Mouse (Mus musculus): ENCODE measurements around the gene Pitpnm2. TPM values are rescaled to one million over a fixed set of nuclear protein-coding genes. Genes with fewer than 3 reads are reported as not detected.

The Pitpnm2 gene
- polyA plus RNA-seq, 1 experiment from 2014 or later, result 4.8 TPM

DNA sequence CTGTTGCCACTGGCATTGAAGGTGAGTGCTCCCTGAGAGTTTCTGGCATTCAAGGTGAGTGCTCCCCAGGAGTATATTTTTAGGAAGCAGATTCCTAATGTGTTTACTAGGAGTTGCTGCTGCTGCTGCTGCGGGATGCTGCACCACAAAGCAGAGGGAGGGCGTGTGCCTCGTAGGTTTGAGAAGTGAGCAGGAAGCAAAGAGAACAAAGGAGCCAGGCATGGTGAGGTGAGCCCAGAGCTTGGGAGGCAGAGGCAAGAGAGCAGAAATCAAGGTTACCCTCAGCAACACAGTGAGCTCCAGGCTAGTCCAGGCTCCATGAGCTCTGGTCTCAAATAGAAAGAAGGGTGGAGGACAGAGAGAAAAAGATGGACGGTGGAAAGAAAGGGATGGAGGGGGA lies 13.7 kb upstream of the Pitpnm2 start:
- WGBS, result 83% methylated on average over 4 of the region's 4 CpGs
- Histone ChIP-seq H3K4me1 (no peaks in the 10 kb centered on the region), H3K9ac (no peak overlapping the region), H3K27ac (no peak overlapping the region), H3K27me3 (no peaks in the 10 kb centered on the region), H3K36me3 (peaks cover 44% of the 10 kb centered on the region), H3K4me2 (no peak overlapping the region), H3K9me3 (no peaks in the 10 kb centered on the region), H3K4me3 (no peak overlapping the region)
- no peak for ATAC-seq (ENCODE audit: insufficient number of reproducible peaks, low FRiP score, low TSS enrichment, low read depth)

DNA sequence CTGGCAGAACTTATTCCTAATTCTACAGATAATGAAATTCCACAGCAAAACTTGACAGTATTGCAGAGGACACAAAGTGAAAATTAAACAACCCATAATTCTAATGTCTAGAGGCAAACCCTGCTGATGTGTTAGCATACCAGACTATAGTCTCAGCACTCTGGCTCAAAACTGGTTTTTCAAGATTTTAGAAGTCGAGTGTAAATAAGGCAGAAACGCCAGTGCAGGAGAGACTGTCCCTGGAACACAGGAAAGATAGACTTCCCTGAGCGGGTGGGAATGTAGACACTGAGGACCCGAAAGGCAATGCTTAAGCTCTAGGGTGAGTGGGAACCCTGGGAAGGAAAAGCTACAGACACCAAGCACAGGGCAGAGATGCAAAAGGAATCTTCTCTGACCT lies 12.5 kb upstream of the Pitpnm2 start:
- Histone ChIP-seq H3K27me3 (no peaks in the 10 kb centered on the region), H3K4me2 (no peak overlapping the region), H3K4me3 (no peak overlapping the region), H3K9ac (no peak overlapping the region), H3K9me3 (no peaks in the 10 kb centered on the region), H3K27ac (0 out of 2 replicates have a peak overlapping the region, but pooled peaks have one; percentile 29), H3K36me3 (peaks cover 55% of the 10 kb centered on the region), H3K4me1 (no peaks in the 10 kb centered on the region)
- 77% methylated on average over 4 of the region's 4 CpGs for WGBS
- ATAC-seq (ENCODE audit: insufficient number of reproducible peaks, low FRiP score, low TSS enrichment, low read depth), result no peak

DNA sequence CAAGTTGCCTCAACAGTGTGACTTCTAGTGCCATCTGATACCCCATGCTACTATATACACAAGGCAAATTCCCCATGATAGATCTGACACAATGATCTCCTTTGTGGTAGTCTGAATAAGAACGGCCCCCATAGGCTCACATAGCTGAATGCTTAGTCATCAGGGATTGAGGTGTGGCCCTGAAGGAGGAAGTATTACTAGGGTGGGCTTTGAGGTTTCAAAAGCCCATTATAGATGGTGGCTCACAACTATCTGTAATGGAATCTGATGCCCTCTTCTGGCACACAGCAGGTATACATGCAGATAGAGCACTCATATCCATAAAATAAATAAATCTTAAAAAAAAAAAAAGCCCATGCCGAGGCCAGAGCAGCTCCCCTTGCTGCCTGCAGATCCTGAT lies 9.6 kb upstream of the Pitpnm2 start:
- Histone ChIP-seq H3K4me1 (no peaks in the 10 kb centered on the region), H3K27me3 (no peaks in the 10 kb centered on the region), H3K9me3 (no peaks in the 10 kb centered on the region), H3K4me2 (no peak overlapping the region), H3K4me3 (no peak overlapping the region), H3K27ac (no peak overlapping the region), H3K36me3 (peaks cover 56% of the 10 kb centered on the region), H3K9ac (no peak overlapping the region)
- WGBS, result 53% methylated on average over 2 of the region's 2 CpGs
- no peak for ATAC-seq (ENCODE audit: insufficient number of reproducible peaks, low FRiP score, low TSS enrichment, low read depth)

DNA sequence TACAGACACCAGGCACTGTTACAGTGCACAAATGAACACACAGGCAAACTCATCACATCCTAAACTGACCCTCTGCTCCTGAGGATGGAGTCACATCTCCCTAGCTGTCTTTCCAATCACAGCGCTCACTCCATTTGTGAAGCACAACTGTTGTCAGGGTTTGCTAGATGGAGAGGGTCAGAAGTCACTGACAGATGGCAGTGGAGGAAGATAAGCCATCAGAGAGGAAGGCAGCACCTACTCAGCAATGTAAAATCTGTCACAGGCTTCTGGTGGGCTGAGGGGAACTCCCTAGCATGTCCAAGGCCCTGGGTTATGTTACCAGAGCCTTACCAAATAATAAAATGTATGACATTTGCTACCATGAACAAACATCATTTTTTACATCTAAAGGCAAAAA lies 8.5 kb upstream of the Pitpnm2 start:
- H3K4me2 ChIP-seq, result no peak overlapping the region
- no peaks in the 10 kb centered on the region for H3K27me3 ChIP-seq
- peaks cover 63% of the 10 kb centered on the region for H3K36me3 ChIP-seq
- no peak for ATAC-seq (ENCODE audit: insufficient number of reproducible peaks, low FRiP score, low TSS enrichment, low read depth)
- no peaks in the 10 kb centered on the region for H3K9me3 ChIP-seq
- WGBS, result 97% methylated on average over 1 of the region's 1 CpGs
- no peaks in the 10 kb centered on the region for H3K4me1 ChIP-seq
- H3K9ac ChIP-seq, result no peak overlapping the region
- H3K4me3 ChIP-seq, result no peak overlapping the region
- no peak overlapping the region for H3K27ac ChIP-seq

DNA sequence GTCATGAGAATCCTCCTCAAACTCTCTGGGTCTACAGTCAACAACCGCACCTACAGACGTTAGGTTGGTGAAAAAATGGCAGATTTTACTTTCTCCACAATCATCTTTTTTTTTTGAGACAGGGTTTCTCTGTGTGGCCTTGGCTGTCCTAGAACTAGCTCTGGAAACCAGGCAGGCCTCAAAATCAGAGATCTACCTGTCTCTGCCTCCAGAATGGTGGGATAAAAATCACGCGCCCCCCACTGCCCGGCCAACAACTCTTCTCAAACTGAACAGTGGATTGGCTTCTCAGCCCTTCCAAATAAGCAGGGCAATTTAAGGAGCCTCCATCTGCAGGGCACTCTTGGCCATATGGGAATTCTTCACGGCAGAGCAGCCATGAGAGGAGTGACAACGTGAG lies 5.6 kb upstream of the Pitpnm2 start:
- H3K27me3 ChIP-seq, result no peaks in the 10 kb centered on the region
- H3K4me2 ChIP-seq, result no peak overlapping the region
- peaks cover 47% of the 10 kb centered on the region for H3K36me3 ChIP-seq
- no peak overlapping the region for H3K27ac ChIP-seq
- peaks cover 5% of the 10 kb centered on the region for H3K4me1 ChIP-seq
- no peaks in the 10 kb centered on the region for H3K9me3 ChIP-seq
- WGBS, result 92% methylated on average over 7 of the region's 7 CpGs
- H3K9ac ChIP-seq, result no peak overlapping the region
- no peak overlapping the region for H3K4me3 ChIP-seq
- ATAC-seq (ENCODE audit: insufficient number of reproducible peaks, low FRiP score, low TSS enrichment, low read depth), result no peak

DNA sequence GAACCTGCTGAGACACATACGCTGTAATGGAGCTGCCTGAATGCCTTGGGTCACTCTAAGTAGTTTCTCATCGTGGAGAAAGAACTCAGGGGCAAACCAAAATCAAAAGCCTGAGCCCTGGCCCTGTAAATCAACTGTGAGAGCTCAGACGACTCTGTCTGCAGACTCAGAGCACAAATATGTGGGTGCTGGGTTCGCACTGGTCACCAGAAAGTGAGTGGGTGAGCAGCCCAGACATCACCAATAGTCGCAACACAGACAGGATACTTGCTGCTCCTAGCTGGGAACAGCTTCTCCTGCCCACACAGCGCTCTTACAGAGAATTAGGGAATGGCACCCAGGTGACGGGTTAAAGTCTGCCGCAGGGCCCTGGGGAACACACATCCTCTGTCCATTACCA lies 4.0 kb upstream of the Pitpnm2 start:
- no peak overlapping the region for H3K4me2 ChIP-seq
- H3K4me3 ChIP-seq, result no peak overlapping the region
- H3K9me3 ChIP-seq, result no peaks in the 10 kb centered on the region
- H3K27me3 ChIP-seq, result no peaks in the 10 kb centered on the region
- ATAC-seq (ENCODE audit: insufficient number of reproducible peaks, low FRiP score, low TSS enrichment, low read depth), result no peak
- no peak overlapping the region for H3K9ac ChIP-seq
- H3K36me3 ChIP-seq, result peaks cover 33% of the 10 kb centered on the region
- peaks cover 12% of the 10 kb centered on the region for H3K4me1 ChIP-seq
- no peak overlapping the region for H3K27ac ChIP-seq
- 85% methylated on average over 8 of the region's 8 CpGs for WGBS

DNA sequence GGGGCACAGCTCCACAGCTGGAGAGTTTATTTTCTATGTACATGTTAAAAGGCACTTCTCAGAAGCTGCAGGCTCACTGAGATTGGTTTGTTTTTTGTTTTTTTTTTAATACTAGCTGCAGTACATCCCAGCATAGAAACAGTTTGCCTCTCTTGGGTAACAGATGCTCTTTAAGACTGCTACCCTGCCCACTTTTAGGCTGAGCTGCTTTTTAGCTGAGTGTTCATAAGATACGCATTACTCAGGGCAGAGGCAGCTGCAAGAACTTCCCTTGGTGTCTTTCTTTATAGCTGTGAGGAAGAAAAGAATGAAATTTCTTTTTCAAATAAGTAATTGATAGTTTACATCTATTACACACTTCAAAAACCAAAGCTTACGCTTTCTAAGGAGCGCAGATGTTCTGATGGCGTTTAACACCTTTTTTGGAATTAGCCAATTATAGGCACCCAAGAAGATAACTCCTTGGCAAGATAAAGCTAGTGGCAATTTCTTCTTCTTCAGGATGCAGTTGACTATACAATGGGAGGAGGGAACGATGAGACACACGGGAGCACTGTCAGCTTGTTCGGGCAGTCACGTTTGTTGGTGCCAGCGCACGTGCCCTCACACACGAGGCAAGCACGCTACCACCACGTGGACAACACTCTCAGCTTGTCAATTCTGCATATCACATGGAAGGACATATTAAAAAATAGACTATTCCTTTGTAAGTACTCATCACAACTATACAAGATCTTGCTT lies 3.2 kb upstream of the Pitpnm2 start:
- H3K4me2 ChIP-seq, result no peak overlapping the region
- peaks cover 25% of the 10 kb centered on the region for H3K36me3 ChIP-seq
- 92% methylated on average over 13 of the region's 13 CpGs for WGBS
- H3K9me3 ChIP-seq, result no peaks in the 10 kb centered on the region
- no peak for ATAC-seq (ENCODE audit: insufficient number of reproducible peaks, low FRiP score, low TSS enrichment, low read depth)
- H3K27ac ChIP-seq, result no peak overlapping the region
- H3K27me3 ChIP-seq, result no peaks in the 10 kb centered on the region
- H3K4me1 ChIP-seq, result peaks cover 20% of the 10 kb centered on the region
- no peak overlapping the region for H3K9ac ChIP-seq
- no peak overlapping the region for H3K4me3 ChIP-seq

DNA sequence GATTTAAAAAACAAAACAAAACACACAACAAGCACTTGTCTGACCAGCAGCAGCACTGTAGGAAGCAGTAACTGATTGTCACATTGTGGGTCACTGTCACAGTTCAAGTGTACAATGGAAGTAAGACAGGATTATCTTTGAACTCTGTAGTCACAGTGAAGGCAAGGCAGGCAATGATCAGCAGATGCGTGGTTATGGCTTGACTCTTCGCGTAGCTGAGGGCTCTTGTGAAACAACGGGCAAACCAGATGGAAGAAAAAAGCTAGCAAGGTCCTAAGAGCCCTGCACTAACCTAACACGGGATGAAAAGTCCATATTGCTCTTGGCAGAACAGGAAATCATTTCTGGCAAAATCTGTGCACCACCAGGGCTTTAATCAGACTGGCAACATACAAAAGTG lies 1.5 kb upstream of the Pitpnm2 start:
- no peak overlapping the region for H3K4me3 ChIP-seq
- no peaks in the 10 kb centered on the region for H3K9me3 ChIP-seq
- no peaks in the 10 kb centered on the region for H3K27me3 ChIP-seq
- no peak overlapping the region for H3K27ac ChIP-seq
- H3K4me1 ChIP-seq, result peaks cover 20% of the 10 kb centered on the region
- 61% methylated on average over 5 of the region's 5 CpGs for WGBS
- H3K36me3 ChIP-seq, result peaks cover 16% of the 10 kb centered on the region; the same call in 1 of the 2 replicates
- ATAC-seq (ENCODE audit: insufficient number of reproducible peaks, low FRiP score, low TSS enrichment, low read depth), result no peak
- no peak overlapping the region for H3K4me2 ChIP-seq
- H3K9ac ChIP-seq, result no peak overlapping the region

DNA sequence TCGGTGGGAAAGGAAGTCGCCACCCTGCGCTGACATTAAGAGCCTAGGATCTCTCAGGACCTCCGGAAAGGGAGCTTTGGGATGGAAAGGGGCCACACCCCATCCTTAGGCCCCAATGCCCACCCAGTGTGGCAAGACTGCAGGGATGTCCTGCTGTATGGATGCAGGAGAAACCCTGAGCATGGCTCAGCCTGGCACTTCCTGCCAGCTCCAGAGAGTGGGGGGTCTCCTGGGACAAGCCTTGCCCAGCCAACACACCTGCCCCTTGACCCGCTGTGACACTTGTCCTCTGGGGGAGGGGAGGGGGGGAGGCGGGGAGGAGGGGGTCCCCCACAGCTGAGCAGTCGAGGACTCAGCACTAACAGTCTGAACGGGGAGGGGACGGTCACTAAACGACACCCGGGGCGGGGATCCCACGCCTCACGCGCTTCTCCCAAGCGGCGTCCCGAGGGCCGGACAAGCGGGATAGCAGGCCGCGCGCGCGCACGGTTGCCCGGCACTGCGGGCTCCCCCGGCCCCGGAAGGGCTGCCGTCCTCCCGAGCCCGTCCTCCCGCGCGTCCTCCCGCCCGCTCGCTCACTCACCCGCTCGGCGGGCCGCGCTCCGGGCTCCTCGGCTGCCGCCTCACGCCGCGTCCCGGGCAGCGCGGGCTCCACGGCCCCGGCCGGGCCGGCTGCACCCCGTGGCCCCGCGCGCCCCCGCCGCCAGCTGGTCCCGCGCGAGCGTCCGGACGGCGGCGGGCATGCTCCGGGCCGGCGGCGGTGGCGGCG lies 531 bp downstream of the Pitpnm2 start:
- H3K27me3 ChIP-seq, result no peaks in the 10 kb centered on the region
- H3K9ac ChIP-seq, result peak overlapping the region; percentile 80
- H3K4me3 ChIP-seq, result peak overlapping the region; percentile 74
- H3K4me1 ChIP-seq, result peaks cover 20% of the 10 kb centered on the region
- ATAC-seq (ENCODE audit: insufficient number of reproducible peaks, low FRiP score, low TSS enrichment, low read depth), result peak; percentile 61
- peak overlapping the region; percentile 81 for H3K4me2 ChIP-seq
- H3K36me3 ChIP-seq, result peaks cover 24% of the 10 kb centered on the region; the same call in 1 of the 2 replicates
- no peaks in the 10 kb centered on the region for H3K9me3 ChIP-seq
- peak overlapping the region; percentile 69 for H3K27ac ChIP-seq
- under 1% methylated on average over 66 of the region's 77 CpGs for WGBS

DNA sequence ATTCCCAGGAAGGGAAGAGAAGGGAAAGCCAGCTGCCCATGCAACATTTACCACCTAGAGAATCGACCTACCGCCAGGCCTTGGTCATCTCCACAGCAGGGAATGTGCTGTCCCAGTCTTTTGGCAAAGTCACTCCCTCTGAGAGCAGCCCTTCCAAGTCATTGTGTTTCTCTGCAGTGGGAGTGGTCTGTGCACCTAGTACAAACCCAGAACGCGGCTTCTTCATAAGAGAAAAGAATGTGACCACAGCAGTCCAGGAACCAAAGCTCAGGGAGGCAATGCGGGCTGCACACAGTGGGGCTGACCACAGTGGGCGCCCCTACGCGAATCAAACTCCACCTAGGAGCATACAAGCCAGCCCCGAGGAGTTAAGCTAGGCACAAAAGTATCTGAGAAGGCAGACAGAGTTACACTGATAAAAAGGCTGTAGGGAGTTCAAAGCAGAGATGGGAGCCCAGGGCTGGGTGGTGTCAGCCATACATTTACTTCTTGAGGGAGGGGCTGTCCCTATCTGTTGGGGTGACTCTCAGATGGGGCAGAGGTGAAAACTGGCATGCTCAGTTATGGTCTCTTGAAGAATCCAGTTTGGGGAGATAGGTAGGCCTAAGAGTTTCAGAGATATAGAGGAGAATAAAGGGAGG lies 1.5 kb downstream of the Pitpnm2 start:
- WGBS, result 41% methylated on average over 9 of the region's 9 CpGs
- no peak for ATAC-seq (ENCODE audit: insufficient number of reproducible peaks, low FRiP score, low TSS enrichment, low read depth)
- H3K27me3 ChIP-seq, result no peaks in the 10 kb centered on the region
- peak overlapping the region; percentile 74 for H3K4me3 ChIP-seq
- H3K9ac ChIP-seq, result no peak overlapping the region
- peak overlapping the region; percentile 81 for H3K4me2 ChIP-seq
- H3K27ac ChIP-seq, result no peak overlapping the region
- peaks cover 17% of the 10 kb centered on the region; the same call in 1 of the 2 replicates for H3K36me3 ChIP-seq
- H3K9me3 ChIP-seq, result no peaks in the 10 kb centered on the region
- H3K4me1 ChIP-seq, result peaks cover 20% of the 10 kb centered on the region

DNA sequence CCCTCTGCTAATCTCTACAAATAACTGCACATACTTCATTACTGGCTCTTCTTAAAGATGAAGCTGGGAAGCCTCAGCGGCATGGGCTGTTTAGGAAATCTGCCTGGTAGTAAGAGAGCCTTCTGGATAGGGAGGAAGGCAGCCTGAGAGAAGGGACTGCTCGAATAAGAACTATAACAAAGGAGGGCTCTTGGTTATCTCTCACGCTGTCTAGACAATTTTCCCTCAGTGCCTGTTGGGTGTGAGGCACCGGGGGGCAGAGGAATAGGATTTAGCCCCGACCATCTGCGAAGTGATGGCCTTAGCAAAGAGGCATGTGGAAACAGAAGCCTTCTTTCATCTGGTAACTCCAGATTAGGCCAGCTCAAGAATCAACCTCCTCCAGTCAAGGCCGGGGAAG lies 2.3 kb downstream of the Pitpnm2 start:
- H3K9ac ChIP-seq, result no peak overlapping the region
- H3K4me2 ChIP-seq, result no peak overlapping the region
- no peak overlapping the region for H3K4me3 ChIP-seq
- H3K27me3 ChIP-seq, result no peaks in the 10 kb centered on the region
- H3K27ac ChIP-seq, result no peak overlapping the region
- H3K9me3 ChIP-seq, result no peaks in the 10 kb centered on the region
- H3K36me3 ChIP-seq, result peaks cover 17% of the 10 kb centered on the region; the same call in 1 of the 2 replicates
- no peak for ATAC-seq (ENCODE audit: insufficient number of reproducible peaks, low FRiP score, low TSS enrichment, low read depth)
- peaks cover 20% of the 10 kb centered on the region for H3K4me1 ChIP-seq
- 60% methylated on average over 7 of the region's 7 CpGs for WGBS

DNA sequence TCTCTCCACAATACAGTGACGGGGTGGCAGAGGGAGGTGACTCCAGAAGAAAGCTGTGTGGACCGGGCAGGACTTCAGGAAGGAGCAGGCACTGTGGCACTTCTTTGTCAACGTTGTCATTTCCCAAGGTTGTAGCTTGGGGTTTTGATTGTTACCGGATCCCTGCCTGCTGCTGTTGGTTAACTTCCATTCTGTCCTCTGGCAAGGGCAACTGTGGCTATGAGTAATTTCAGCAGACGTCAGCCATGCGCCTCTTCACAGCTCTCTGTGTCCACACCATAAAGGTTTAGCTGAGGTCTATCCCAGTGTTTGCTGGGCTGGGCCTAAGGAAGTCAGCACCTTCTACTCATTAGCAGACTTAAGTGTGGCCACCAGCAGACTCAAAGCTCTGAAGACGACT lies 4.7 kb downstream of the Pitpnm2 start:
- no peak overlapping the region for H3K4me2 ChIP-seq
- 90% methylated on average over 7 of the region's 7 CpGs for WGBS
- no peak for ATAC-seq (ENCODE audit: insufficient number of reproducible peaks, low FRiP score, low TSS enrichment, low read depth)

More for the DNA sequence above, 4.7 kb downstream of the Pitpnm2 start:
- H3K27me3 ChIP-seq, result no peaks in the 10 kb centered on the region
- H3K27ac ChIP-seq, result no peak overlapping the region
- H3K4me3 ChIP-seq, result no peak overlapping the region
- H3K9me3 ChIP-seq, result no peaks in the 10 kb centered on the region
- peaks cover 17% of the 10 kb centered on the region; the same call in 1 of the 2 replicates for H3K36me3 ChIP-seq
- no peak overlapping the region for H3K9ac ChIP-seq
- peaks cover 33% of the 10 kb centered on the region for H3K4me1 ChIP-seq

Measured in limb, embryonic 15.5 days (tissue).